Mouse (Mus musculus): Measurements from ENCODE around the gene Gm28047.
"Not testable (repeated sequence)": the region's sequence is repeated elsewhere in the genome, so short reads cannot be mapped to it uniquely, and the experiment has no call there.

The Gm28047 gene

DNA sequence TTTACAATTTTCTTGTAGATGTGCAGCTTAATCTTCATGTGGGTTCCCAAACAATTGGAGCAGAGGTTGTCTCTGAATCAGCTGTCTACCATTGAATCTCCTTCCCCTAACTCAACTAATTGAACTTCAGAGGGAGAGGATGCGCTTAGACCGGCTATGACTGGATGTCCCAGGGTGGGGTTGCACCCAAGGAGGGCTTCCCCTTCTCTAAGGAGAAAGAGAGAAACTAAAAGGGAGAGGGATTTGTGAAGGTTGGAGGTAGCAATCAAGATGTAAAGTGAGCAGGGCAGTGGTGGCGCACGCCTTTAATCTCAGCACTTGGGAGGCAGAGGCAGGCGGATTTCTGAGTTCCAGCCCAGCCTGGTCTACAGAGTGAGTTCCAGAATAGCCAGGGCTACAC, 5.4 kb downstream of the Gm28047 start:
- DNase-seq (ENCODE audit: low spot score): no peak

DNA sequence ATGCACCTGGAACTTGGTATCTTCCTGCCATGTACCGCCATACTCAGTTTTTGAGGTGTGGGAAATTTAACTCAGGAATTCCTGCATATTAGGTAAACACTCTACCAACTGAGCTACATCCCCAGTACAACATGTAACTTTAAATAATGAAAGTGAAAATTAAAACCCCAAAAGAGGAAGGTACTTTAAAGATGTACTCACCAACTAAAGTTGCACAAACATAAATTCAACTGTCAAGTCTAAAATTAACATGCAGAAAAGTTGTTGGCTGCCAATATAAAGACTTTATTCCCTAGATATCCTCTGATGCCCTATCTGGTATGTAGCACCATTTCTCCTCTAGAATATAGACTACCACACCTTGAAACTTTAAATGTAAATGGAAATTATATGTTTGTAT, 7.2 kb downstream of the Gm28047 start:
- DNase-seq (ENCODE audit: low spot score): no peak

DNA sequence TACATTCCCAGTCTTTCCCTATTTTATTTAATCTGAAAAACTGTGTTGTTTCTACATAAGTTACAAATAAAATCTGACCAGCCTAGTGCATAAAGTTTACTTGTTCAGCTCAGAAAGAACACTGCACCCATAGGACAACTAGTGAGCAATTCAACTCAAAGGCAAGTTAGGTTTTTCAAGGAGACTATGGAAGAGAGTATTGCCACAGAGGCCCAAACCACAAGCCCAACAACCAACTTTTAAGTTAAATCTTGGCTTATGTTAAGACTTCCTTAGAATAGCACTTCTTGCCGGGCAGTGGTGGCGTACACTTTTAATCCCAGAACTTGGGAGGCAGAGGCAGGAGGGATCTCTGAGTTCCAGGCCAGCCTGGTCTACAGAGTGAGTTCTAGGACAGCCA, 8.7 kb downstream of the Gm28047 start:
- no peak for DNase-seq (ENCODE audit: low spot score)

DNA sequence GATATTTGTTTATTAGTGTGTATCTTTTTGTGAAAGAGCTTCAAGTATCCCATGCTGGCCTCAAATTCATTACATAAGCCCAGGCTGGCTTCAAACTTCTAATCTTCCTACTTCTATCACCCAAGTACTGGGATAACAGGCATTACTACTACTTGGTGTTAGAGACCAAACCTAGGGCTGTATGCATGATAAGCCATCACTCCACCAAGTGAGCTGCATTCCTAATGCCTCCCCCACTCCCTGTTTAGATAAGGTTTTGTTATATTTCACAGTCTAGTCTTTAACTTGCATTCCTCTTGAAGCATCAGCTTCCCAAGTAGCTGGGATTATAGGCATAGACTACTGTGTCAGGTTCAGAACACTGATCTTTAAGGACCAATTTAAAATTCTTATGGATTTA, 10.6 kb downstream of the Gm28047 start:
- DNase-seq (ENCODE audit: low spot score): no peak

DNA sequence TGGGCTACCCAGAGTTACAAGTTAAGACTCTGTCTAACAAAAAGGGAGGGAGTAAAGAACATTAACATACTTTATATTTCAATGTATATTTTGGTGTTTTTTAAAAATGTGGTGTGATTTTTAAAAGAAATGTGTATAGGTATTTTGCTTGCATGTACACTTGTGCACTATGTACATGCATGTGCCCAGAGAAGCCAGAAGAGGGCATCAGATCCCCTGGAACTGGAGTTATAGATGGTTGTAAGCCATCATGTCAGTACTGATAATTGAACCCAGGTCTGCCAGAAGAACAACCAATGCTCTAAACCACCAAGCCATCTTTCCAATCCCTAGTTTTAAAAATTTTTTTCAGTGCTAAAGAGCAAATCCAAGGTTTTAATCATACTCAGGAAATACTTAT, 11.9 kb downstream of the Gm28047 start:
- DNase-seq (ENCODE audit: low spot score): no peak

DNA sequence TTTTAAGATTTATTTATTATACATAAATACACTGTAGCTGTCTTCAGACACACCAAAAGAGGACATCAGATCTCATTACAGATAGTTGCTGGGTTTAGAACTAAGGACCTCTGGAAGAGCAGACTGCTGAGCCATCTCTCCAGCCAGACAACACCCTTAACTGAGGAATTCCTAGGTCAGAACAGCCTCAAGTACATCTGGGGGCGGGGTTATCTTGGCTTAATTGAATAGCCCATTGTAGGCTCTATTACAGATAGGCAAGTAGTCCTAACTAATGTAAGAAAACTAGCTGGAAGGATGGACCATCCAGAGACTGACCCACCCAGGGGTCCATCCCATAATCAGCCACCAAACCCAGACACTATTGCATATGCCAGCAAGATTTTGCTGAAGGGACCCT, 16.3 kb downstream of the Gm28047 start:
- not testable (repeated sequence) for DNase-seq (ENCODE audit: low spot score)

DNA sequence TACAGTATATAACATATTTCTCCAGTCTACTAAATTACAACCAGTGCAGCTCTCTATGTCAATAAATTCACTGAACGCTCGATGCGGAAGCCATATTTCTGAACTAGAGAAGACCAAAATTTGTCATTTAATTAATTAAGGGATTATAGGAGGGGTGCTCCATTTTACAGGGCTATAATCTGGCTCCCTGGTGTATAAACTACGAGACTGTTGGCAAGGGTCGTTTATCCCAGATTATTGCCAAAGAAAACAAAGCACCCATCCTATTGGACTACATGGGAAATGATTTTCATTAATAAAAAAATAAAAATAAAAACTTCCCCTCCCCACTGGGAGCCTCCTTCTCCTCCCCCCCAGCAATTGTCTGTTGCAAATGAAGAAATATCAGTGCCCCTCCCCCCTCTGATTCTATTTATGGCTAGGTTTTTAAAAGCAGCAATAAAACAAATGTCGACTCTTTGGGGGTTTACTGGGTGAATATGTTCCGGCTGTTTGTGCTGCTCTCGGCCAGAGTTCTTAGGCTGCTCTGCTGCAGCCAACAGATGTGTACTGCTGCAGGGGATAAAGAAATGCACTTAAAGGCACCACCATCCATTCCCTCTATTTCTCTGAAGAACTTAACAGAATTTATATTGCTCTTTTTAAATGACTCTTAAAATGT, 30.7 kb downstream of the Gm28047 start:
- no peak for DNase-seq (ENCODE audit: low spot score)

DNA sequence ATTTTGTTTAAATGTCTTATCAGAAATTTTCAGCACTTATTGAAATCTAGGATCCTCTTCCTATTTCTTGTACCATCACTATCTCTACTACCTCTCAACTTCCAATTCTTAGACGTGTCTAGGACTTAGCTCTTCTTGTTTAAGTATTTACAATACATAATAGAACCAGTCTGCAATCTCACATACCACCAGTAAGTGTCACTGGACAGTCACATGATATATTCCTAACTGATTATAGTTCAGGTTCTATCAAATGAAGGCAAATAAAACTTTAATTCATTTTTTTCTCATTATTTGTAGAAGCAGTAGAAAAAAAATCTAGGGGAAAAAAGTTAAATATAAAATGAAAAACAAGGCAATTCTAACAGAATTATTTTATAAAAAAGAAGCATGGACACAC, 32.2 kb downstream of the Gm28047 start:
- no peak for DNase-seq (ENCODE audit: low spot score)

DNA sequence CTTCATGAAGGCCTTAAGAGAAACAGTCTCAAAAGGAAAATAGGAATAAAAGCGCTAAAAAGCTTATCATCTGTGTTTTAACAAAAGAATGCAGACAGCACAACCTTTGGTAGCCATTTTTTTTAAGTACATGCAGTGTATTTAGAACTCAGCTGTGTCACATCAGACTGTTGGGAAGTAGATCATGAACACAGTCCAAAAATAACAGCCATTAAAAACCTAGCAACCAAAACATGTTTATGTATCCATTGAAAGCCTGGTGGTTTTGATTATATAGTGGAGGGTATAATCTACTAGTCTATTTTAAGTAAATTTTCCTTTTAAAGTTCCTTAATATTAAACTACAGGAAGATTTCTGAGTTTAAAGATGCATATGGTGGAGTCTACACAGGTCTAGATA, 34.3 kb downstream of the Gm28047 start:
- no peak for DNase-seq (ENCODE audit: low spot score)

DNA sequence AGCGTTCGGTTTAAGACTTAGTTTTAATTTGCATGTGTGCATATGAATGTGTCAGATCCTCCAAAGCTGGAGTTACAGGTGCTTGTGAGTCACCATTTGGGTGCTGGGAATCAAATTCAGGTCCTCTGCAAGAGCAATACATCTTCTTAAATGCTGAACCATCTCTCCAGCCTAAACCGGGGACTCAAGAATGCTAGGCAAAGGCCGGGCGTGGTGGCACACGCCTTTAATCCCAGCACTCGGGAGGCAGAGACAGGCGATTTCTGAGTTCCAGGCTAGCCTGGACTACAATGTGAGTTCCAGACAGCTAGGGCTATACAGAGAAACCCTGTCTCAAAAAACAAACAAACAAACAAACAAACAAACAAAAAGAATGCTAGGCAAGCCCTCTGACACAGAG, 35.0 kb downstream of the Gm28047 start:
- no peak for DNase-seq (ENCODE audit: low spot score)

DNA sequence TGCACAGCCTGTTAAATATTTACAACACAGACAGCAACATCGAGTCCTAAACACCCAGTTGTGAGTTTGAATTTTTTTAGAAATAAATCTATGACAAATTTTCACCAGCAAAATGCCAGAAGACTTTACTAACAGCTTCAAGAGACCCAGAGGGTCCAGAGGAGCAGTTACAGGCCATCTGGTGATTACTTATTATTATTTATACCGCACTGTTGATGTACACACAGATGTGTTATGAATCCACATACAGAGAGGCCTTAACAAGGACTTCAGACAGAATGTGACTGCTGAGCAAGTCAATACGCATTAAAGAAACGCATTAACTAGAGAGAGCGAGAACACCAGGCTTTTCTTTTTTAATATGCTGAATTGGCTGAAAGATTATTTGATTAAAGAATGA, 39.4 kb downstream of the Gm28047 start:
- no peak for DNase-seq (ENCODE audit: low spot score)

DNA sequence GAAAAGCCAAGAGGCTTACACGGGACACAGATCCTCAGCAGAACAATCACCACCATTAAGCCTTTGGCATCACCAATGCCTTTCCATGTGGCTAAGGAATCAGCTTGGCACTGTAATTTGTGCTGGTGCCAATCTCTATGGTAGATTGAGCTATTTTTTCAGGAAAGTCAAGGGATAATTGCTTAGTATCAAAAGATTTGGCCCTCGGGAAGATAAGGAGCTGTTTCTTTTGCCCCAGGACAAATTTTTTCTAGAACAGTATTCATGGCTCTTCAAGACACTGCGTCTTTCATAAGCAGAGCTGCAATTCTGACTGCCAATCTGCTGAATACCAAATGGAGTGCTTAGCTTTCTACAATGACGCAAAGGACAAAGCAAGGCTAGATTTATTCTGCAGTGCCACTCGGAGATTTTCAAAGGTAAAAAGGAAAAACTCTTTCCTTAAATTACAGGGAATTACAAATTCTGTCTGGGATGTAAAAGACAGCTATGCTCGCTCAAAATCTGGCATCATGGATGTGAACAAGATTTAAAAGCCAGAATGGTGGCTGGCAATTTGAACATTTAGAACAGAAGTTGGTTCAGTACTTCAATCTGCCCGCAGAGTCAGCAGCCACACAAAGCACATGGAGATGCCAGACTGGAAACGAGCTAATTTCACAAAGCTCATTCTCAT, 41.0 kb downstream of the Gm28047 start:
- no peak for DNase-seq (ENCODE audit: low spot score)

DNA sequence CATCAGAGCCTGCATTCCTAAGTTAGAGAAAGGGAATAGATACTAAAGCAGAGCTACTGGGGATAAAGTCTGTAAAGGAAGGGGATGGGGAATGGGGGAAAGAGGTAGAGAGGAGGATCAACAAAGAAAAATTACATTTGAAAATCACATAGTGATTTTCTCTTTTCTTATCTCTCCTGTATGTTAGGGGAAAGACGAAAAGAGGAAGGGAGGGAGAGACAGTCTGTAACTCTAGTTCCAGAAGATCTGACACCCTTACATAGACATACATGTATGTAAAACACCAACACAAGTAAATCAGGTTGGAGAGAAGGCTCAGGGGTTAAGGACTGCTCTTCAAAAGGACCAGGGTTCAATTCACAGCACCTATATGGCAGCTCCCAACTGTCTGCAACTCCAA, 43.7 kb downstream of the Gm28047 start:
- no peak for DNase-seq (ENCODE audit: low spot score)

DNA sequence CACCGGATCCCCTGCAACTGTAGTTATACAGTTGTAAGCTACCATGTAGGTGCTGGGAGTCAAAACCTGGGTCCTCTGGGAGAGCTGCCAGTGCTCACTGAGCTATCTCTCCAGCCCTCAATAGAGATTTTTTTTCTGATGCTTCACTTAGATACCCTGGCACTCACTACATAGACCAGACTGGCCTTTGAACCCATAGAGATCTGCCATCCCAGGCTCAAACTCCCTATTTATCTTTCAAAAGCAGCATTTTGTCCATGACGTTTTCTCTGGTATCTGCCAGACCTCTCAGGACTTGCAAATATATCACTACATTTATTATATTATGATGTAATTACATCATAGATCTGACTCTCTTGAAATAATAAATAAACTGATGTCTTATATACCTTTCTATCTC, 46.5 kb downstream of the Gm28047 start:
- DNase-seq (ENCODE audit: low spot score): no peak

DNA sequence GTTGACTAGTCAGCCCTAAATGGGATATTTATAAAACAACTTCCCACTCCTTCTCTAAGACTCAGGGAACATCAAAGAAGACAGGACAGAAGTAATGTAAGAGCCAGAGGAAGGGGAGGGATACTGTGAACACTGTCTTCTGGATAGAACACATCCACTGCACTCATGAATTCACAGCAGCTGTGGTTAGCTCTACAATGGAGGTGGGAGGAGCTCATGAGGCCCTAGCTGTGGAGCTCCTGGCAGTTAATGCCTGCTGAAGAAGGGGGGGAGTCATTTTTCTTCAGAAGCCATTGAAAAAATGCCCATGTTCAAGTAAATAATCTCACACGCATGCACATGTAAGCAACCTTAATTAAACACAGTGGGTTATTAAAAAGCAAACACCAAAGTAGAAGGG, 47.9 kb downstream of the Gm28047 start:
- DNase-seq (ENCODE audit: low spot score): no peak

DNA sequence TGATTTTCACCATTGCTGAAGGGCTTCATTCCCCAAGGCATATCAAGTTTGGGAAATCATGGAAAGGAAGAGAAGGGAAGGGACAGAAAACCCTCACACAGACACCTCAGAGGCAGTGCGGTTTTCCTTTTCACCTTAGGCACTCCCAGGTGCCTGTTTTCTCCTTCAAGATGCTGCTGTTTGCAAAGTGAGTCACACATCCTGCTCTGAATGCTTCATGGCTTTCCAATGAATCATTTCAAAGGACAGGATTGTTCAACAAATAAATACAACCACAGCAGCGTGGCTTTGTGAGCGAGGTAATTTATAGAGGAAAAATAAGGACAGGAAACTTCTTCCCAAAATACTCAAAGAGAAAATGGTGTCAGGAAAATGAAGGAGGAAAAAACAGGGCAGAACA, 52.8 kb downstream of the Gm28047 start:
- DNase-seq (ENCODE audit: low spot score): no peak

DNA sequence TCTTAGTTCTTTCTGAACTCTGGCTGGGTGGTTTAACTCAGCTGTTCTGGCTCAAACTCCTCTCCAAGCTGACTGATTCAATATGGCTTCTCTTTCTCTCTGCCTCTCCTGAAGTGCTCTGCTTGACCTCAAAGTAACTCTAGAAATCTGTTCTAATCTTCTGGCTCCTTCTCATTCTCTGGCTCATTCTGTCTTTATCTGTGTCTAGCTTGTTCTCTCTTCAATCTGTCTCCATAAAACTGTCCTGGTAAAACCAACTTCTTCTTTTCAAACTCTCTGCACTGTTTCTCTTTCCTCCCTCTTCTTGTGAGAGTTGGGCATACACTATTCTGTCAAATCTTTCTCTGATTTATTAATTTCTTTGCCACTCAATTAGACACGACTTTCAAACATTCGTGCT, 57.0 kb downstream of the Gm28047 start:
- DNase-seq (ENCODE audit: low spot score): no peak

DNA sequence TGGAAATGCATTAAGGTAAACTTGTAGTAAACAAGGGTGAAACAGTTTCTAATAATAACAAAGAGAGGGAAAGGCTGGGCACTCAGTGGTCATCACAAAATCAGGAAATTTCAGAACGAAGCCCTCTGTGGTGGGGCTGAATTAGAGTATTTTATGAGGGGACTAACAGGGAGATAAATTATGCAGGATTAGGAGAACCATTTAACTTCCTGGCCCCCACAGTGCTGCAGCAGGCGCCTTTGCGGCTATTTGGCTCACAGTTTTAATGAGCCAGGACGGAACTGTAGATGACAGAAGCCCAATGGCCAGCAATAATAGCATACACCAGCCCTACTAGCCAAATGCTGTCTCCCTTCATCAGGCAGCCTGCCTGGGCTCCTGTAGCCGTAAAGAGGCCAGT, 61.2 kb downstream of the Gm28047 start:
- no peak for DNase-seq (ENCODE audit: low spot score)

DNA sequence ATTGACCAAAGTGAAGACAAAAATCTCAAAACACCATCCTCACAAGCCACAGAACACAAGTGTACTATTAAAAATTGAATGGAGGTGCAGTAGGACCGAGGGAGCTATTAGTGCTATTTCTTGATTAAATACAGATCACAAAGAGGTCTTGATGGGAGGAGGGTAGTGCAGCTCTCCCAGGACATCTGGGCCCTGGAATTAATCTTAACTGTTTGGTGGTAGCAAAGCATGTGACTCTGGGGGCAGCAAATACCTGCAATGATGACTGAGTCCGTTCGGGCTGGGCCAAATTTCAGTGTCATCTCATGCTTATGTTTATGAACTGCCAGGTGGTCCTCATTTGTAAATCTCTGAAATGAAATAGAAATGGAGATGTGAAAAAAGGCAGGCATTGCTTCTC, 61.8 kb downstream of the Gm28047 start:
- DNase-seq (ENCODE audit: low spot score): no peak

DNA sequence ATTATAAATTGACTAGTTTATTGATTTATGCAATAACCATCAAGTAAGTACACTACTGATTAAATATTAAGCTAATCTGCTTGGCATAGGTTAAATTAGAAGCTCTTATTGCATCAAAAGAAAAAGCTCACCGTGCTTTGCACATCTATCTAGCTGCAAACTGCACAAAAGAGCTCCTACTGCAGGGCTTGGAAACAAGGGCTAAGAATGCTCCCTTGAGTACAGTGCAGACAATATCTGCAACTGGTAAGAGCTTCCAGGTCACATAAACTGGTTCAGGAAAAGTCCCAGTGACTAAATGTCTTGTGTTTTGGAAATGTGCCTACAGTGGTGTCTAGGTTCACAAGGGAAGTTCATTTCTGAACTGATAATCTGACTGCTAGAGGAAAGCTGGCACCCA, 62.4 kb downstream of the Gm28047 start:
- no peak for DNase-seq (ENCODE audit: low spot score)

DNA sequence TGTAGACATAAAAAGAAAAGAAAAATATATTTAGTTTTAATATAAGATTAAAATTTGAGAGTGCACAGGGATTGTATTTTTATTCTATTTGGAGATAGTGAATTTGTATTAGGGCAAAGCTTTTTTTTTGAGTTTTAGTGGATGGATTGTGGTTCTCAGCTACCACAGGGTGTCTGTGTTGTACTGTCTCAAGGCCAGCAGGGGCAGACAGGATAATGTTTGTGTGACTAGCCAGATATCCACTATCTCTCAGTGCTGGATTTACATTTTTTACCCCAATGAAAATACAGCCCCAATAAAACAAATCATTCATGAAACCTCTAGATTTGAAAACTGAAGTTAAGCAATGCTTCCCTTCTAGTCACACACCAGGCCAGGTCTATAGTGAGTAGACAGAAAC, 67.3 kb downstream of the Gm28047 start:
- no peak for DNase-seq (ENCODE audit: low spot score)

DNA sequence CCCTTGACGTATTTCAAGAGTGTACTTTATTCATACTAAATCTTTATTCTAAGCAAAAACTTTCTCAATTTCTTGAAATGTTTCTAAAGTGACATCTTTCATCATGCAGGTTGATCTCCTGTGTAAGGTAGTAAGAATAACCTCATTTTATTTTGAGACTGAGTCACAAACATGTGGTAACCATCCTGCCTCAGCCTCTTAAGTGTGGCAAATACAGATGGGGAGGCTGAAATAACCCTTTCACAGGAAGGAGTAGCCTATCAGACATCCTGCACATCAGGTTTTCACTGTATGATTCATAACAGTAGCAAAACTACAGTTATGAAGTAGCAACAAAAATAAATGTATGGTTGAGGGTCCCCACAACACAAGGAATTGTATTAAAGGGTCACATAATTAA, 69.3 kb downstream of the Gm28047 start:
- DNase-seq (ENCODE audit: low spot score): no peak

DNA sequence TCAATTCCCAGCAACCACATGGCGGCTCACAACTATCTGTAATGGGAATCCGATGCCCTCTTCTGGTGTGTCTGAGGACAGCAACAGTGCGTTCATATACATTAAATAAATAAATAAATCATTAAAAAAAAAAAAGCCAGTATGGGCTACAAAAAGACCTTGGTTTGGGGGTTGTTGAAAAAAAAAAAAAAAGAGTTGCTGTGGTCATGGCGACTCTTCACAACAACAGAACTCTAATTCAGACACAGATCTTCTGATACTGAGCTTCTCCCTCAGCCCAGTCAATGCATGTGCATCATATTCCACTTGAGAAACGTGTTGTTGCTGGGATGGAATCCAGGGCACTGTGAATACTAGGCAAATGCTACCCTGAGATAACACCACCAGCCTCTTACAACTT, 72.3 kb downstream of the Gm28047 start:
- no peak for DNase-seq (ENCODE audit: low spot score)

DNA sequence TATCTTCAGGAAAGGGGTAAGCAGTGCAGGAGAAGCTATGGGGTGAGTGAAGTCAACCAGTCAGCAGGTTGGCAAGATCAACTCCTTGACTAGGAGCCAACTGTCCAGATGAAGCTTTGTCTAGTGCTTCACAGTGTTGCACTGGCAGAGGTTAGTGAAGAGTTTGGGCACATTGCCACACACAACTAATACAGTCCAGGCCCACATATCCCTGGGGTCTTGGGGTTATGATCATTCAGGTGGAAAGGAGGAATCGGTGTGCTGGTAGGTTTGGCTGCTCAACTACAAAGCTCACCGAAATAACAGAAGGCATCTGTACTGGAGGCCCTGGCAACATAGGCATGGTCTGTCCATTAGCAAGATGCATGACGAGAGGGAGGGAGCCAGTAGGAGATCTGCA, 77.4 kb downstream of the Gm28047 start:
- DNase-seq (ENCODE audit: low spot score): no peak
